Mouse (Mus musculus) liver, postnatal 0 days (tissue): ENCODE results near the gene Dennd4b.
A peak's percentile ranks its signal among the peaks of the same experiment; 100 is the strongest.

Experiments used
- CTCF ChIP-seq: sonication (generic); IDR thresholded peaks from 2 replicates; pipeline ENCODE4 v1.5.1; 2016; ENCODE audit warnings: antibody characterized with exemption, low read depth
- EP300 ChIP-seq: IDR thresholded peaks from 2 replicates; pipeline ENCODE4 v1.6.1; 2016; ENCODE audit warnings: antibody characterized with exemption, low read depth, mild to moderate bottlenecking

DNA sequence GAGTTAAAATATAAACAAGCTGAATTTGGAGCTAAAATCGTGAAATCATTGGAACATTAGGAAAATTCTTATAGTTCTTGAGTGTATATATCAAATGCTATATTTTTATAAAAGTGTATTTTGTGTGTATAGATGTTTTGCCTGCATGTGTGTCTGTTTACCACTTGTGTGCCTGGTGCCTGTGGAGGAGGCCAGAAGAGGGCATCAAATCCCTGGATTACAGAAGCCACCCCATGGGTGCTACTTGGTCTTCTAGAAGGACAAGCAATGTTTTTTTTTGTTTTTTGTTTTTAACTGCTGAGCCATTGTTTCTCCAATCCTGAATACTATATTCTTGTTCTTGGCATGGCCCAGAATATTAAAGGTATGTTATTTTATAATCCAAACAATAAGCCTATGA is 25.6 kb downstream of the Dennd4b start:
- TF ChIP-seq EP300 (no peak), CTCF (peak; percentile 30; the same call in 1 of the 2 replicates)
